In the genomic region with DNA sequence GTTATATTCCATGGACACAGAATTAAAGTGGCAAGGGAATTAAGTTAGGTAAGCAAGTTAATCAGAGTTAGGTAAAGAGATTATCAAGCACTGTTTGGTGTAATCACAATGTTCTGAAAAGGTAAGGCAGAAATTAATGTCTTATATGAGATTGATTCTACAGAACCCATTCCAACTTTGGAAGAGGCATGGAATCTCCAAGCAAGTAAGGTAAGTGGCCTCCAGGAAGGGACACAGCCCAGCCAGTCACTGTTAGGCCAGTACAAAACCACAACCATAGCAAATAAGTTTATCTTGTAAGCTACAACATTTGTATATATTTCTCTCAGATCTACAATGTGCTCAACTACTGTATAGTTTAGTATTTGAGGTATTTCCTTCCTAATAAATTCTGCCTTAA, we compare ENCODE assay signal across 19 mouse cellular contexts.
DNase-seq lines count a peak whose midpoint lies in the region; ATAC-seq lines count a peak whose summit lies in the region.
"Had no signal": no experiment of that assay in that cellular context is flagged by ENCODE, and none has a peak within 500 bp of the region (broad histone marks: within the 10 kb centered on the region; RNA-seq: fewer than 3 reads in every experiment).

No protein-coding gene starts in this region.

- no peaks in the 10 kb centered on the region for H3K27me3 ChIP-seq in midbrain, embryonic 11.5 days (ENCODE audit: control insufficient read depth, insufficient read depth, low read length)
- no peaks in the 10 kb centered on the region for H3K27me3 ChIP-seq in midbrain, embryonic 13.5 days
- H3K27me3 ChIP-seq: CH12.LX had no signal

- peak; percentile 66 for DNase-seq in heart, adult 11 months
- DNase-seq in heart, adult 9 months (ENCODE audit: low spot score in 2 of 2): no peak
- DNase-seq in midbrain, embryonic 11.5 days (ENCODE audit: low spot score, missing footprints): peak; percentile 69
- DNase-seq: adrenal gland, adult 2 months; adrenal gland, adult 8-10 months; adrenal gland, postnatal 10 days; adrenal gland, postnatal 14 days; adrenal gland, postnatal 25 days; adrenal gland, postnatal 36 days; B cell, adult 2 months; cerebellum, adult 11 months; cerebellum, adult 11-12 months; cerebellum, adult 18-20 months had no signal

- no peak overlapping the region for H3K9ac ChIP-seq in midbrain, embryonic 11.5 days (ENCODE audit: low read length)
- H3K9ac ChIP-seq in midbrain, embryonic 13.5 days (replicated peaks): no peak overlapping the region

- H3K27ac ChIP-seq in midbrain, embryonic 11.5 days (ENCODE audit: low read depth, low read length): no peak overlapping the region
- H3K27ac ChIP-seq in midbrain, embryonic 13.5 days: no peak overlapping the region

- H3K9me3 ChIP-seq in midbrain, embryonic 11.5 days (ENCODE audit: control insufficient read depth, low read length): peaks cover 3% of the 10 kb centered on the region; the same call in 1 of the 2 replicates
- H3K9me3 ChIP-seq in midbrain, embryonic 13.5 days: no peaks in the 10 kb centered on the region
- H3K9me3 ChIP-seq: G1E had no signal

- no peaks in the 10 kb centered on the region; the same call in 1 of the 2 replicates for H3K4me1 ChIP-seq in midbrain, embryonic 11.5 days (ENCODE audit: control insufficient read depth, insufficient read depth, low read length)
- H3K4me1 ChIP-seq in midbrain, embryonic 13.5 days (replicated peaks): no peaks in the 10 kb centered on the region

- no peak overlapping the region for H3K4me3 ChIP-seq in midbrain, embryonic 11.5 days (ENCODE audit: low read depth, low read length)
- H3K4me3 ChIP-seq in midbrain, embryonic 13.5 days (replicated peaks): no peak overlapping the region

- no peak for ATAC-seq in midbrain, embryonic 11.5 days (ENCODE audit: low FRiP score)
- ATAC-seq in midbrain, embryonic 13.5 days: no peak
- ATAC-seq: activated CD4-positive, CD25-positive, alpha-beta regulatory T cell, adult 4 months; CD4-positive, CD25-positive, alpha-beta regulatory T cell, adult 4 months; Patski had no signal

- no peak overlapping the region for H3K4me2 ChIP-seq in midbrain, embryonic 11.5 days
- H3K4me2 ChIP-seq in midbrain, embryonic 13.5 days (replicated peaks): no peak overlapping the region

- H3K36me3 ChIP-seq in midbrain, embryonic 11.5 days (ENCODE audit: control insufficient read depth, insufficient read depth, low read length): no peaks in the 10 kb centered on the region
- H3K36me3 ChIP-seq in midbrain, embryonic 13.5 days: no peaks in the 10 kb centered on the region
- H3K36me3 ChIP-seq: G1E had no signal

Comparison
In these comparisons a context has a peak if more than half of its experiments do, and no peak if none do; other contexts are left out.
1. DNase-seq: peak in heart, adult 11 months (single experiment) and midbrain, embryonic 11.5 days (single experiment); none in heart, adult 9 months (0 of 2).